Mouse (Mus musculus) embryonic fibroblast, embryonic 13.5 days (primary cell): Measurements from ENCODE around the gene Lipi. TPM values are rescaled to one million over a fixed set of nuclear protein-coding genes. Genes with fewer than 3 reads are reported as not detected.

Experiments
- H3K27ac ChIP-seq: 2 replicates; pipeline ENCODE4 v1.5.1; 2012; ENCODE audit warnings: low read length, control low read depth, inconsistent platforms; ENCODE audit not compliant: insufficient read depth
- H3K4me1 ChIP-seq: 2 replicates; pipeline ENCODE4 v1.6.1; 2011; ENCODE audit warnings: low read length; ENCODE audit not compliant: control insufficient read depth, insufficient read depth
- H3K4me3 ChIP-seq: 2 replicates; pipeline ENCODE4 v1.5.1; 2011; ENCODE audit warnings: mild to moderate bottlenecking, control low read depth, low read length; ENCODE audit not compliant: insufficient read depth
- CTCF ChIP-seq: IDR thresholded peaks from 2 replicates; pipeline ENCODE4 v1.5.1; 2011; ENCODE audit warnings: mild to moderate bottlenecking, control low read depth, low read length, moderate library complexity, borderline replicate concordance; ENCODE audit not compliant: insufficient read depth
- POLR2A ChIP-seq: IDR thresholded peaks from 2 replicates; pipeline ENCODE4 v1.6.1; 2011; ENCODE audit warnings: low read depth, mild to moderate bottlenecking, control low read depth, low read length, moderate library complexity
- polyA plus RNA-seq: library from polyadenylated mRNA; stranded (reverse); fragments of >200 nt; gene quantifications from 2 replicates; pipeline ENCODE4 v1.2.4, GENCODE M21; 2011; ENCODE audit warnings: low read depth; ENCODE audit not compliant: missing spikeins, insufficient read length

Gene Lipi
- not detected in 2 replicates for polyA plus RNA-seq

- no peak within 1 kb of the TSS for H3K27ac ChIP-seq
- no peak within 1 kb of the TSS for H3K4me3 ChIP-seq
- no peaks in the 10 kb centered on the region; the same call in 1 of the 2 replicates for H3K4me1 ChIP-seq
- TF ChIP-seq POLR2A (no peak), CTCF (no peak)
Measured at GRCm38 (mm10) chr16:75585961-75586360, at the start of gene Lipi. Lipi (minus strand) TSS chr16:75586061.

- H3K27ac ChIP-seq: no peak overlapping the region
- no peak overlapping the region for H3K4me3 ChIP-seq
- TF ChIP-seq POLR2A (no peak), CTCF (no peak)
- no peaks in the 10 kb centered on the region for H3K4me1 ChIP-seq
Measured at GRCm38 (mm10) chr16:75627862-75628261, 42.0 kb upstream of the Lipi start.

- TF ChIP-seq CTCF: no peak
- H3K27ac ChIP-seq: no peak overlapping the region
- no peak overlapping the region for H3K4me3 ChIP-seq
- H3K4me1 ChIP-seq: no peaks in the 10 kb centered on the region
Measured at GRCm38 (mm10) chr16:75617651-75618349, 31.9 kb upstream of the Lipi start.

GRCm38 (mm10) chr16:75612561-75612960, 26.7 kb upstream of the Lipi start:
- H3K4me3 ChIP-seq: no peak overlapping the region
- no peak overlapping the region for H3K27ac ChIP-seq
- no peaks in the 10 kb centered on the region for H3K4me1 ChIP-seq
- TF ChIP-seq POLR2A: no peak
- TF ChIP-seq CTCF: no peak

GRCm38 (mm10) chr16:75606415-75606814, 20.6 kb upstream of the Lipi start:
- Histone ChIP-seq H3K4me3 (no peak overlapping the region), H3K4me1 (no peaks in the 10 kb centered on the region), H3K27ac (no peak overlapping the region)
- TF ChIP-seq CTCF: no peak
- TF ChIP-seq POLR2A: no peak

GRCm38 (mm10) chr16:75593501-75594183, 7.8 kb upstream of the Lipi start:
- Histone ChIP-seq H3K4me3 (peak overlapping the region; percentile 82), H3K4me1 (no peaks in the 10 kb centered on the region), H3K27ac (no peak overlapping the region)
- TF ChIP-seq CTCF: no peak
- no peak for TF ChIP-seq POLR2A

GRCm38 (mm10) chr16:75592671-75593500, 7.0 kb upstream of the Lipi start, which contains the start of gene Rbm11:
Rbm11 (plus strand) TSS chr16:75592844.
- Histone ChIP-seq H3K4me3 (peak within 1 kb of the TSS; percentile 82), H3K27ac (no peak within 1 kb of the TSS), H3K4me1 (no peaks in the 10 kb centered on the region)
- TF ChIP-seq POLR2A: no peak
- no peak for TF ChIP-seq CTCF

GRCm38 (mm10) chr16:75586466-75586865, 605 bp upstream of the Lipi start:
- no peak overlapping the region for H3K27ac ChIP-seq
- H3K4me1 ChIP-seq: no peaks in the 10 kb centered on the region; the same call in 1 of the 2 replicates
- no peak overlapping the region for H3K4me3 ChIP-seq
- TF ChIP-seq POLR2A (no peak), CTCF (no peak)

GRCm38 (mm10) chr16:75582279-75582678, 3.6 kb downstream of the Lipi start:
- TF ChIP-seq POLR2A (no peak), CTCF (no peak)
- no peak overlapping the region for H3K27ac ChIP-seq
- no peaks in the 10 kb centered on the region; the same call in 1 of the 2 replicates for H3K4me1 ChIP-seq
- H3K4me3 ChIP-seq: no peak overlapping the region

- Histone ChIP-seq H3K4me1 (no peaks in the 10 kb centered on the region), H3K27ac (no peak overlapping the region), H3K4me3 (no peak overlapping the region)
- no peak for TF ChIP-seq POLR2A
- TF ChIP-seq CTCF: no peak
Measured at GRCm38 (mm10) chr16:75562910-75563309, 23.0 kb downstream of the Lipi start.

- TF ChIP-seq CTCF (no peak), POLR2A (no peak)
- Histone ChIP-seq H3K4me1 (no peaks in the 10 kb centered on the region), H3K4me3 (no peak overlapping the region), H3K27ac (no peak overlapping the region)
Measured at GRCm38 (mm10) chr16:75545310-75545709, 40.6 kb downstream of the Lipi start.
